Mouse (Mus musculus) lung, embryonic 14.5 days (tissue): Measurements from ENCODE around the gene Mfsd6. TPM values are rescaled to one million over a fixed set of nuclear protein-coding genes. Genes with fewer than 3 reads are reported as not detected.
"Not testable (repeated sequence)": the region's sequence is repeated elsewhere in the genome, so short reads cannot be mapped to it uniquely, and the experiment has no call there.

ENCODE experiments used
- ATAC-seq: fragments of 200-750 bp; cut with Nextera tagmentation; 2 replicates; pipeline ENCODE4 v1.8.0; 2017; ENCODE audit warnings: mild to moderate bottlenecking, moderate TSS enrichment, moderate library complexity; ENCODE audit not compliant: insufficient read depth
- DNase-seq: peaks from one replicate; pipeline ENCODE4 v3.0.0-alpha.2; 2015
- H3K27ac ChIP-seq: fragments of 300-500 bp; sonication (generic); 2 replicates; pipeline ENCODE4 v1.5.1; 2014; ENCODE audit warnings: low read depth, mild to moderate bottlenecking, moderate library complexity
- H3K27me3 ChIP-seq: fragments of 300-500 bp; sonication (generic); 2 replicates; pipeline ENCODE4 v1.6.1; 2014; ENCODE audit warnings: low read length, control low read depth; ENCODE audit not compliant: insufficient read depth
- H3K36me3 ChIP-seq: fragments of 300-500 bp; sonication (generic); 2 replicates; pipeline ENCODE4 v1.6.1; 2014; ENCODE audit warnings: control low read depth; ENCODE audit not compliant: insufficient read depth
- H3K4me1 ChIP-seq: fragments of 300-500 bp; sonication (generic); 2 replicates; pipeline ENCODE4 v1.6.1; 2014; ENCODE audit warnings: antibody characterized with exemption, control low read depth; ENCODE audit not compliant: insufficient read depth
- H3K4me2 ChIP-seq: fragments of 300-500 bp; sonication (generic); 2 replicates; pipeline ENCODE4 v1.6.1; 2014; ENCODE audit warnings: mild to moderate bottlenecking
- H3K4me3 ChIP-seq: fragments of 300-500 bp; sonication (generic); 2 replicates; pipeline ENCODE4 v1.5.1; 2014; ENCODE audit warnings: low read depth, low read length
- H3K9ac ChIP-seq: fragments of 300-500 bp; sonication (generic); 2 replicates; pipeline ENCODE4 v1.6.1; 2014
- H3K9me3 ChIP-seq: fragments of 300-500 bp; sonication (generic); 2 replicates; pipeline ENCODE4 v1.6.1; 2016; ENCODE audit warnings: low read depth, low read length, control low read depth
- CTCF ChIP-seq: IDR thresholded peaks from 2 replicates; pipeline ENCODE4 v1.5.1; 2016; ENCODE audit warnings: antibody characterized with exemption, low read depth
- WGBS: fragments of 180-500 bp; shearing (Covaris S2); extraction: QIAGEN DNeasy Blood & Tissue Kit; methylation state at CpG from one replicate; pipeline ENCODE4 v1.1.7; 2014; 5-methylcytosine and 5-hydroxymethylcytosine counted together
- polyA plus RNA-seq: library from polyadenylated mRNA; unstranded; fragments of >200 nt; fragmentation: Nextera tagmentation; extraction: Ambion mirVana; gene quantifications from 2 replicates; pipeline ENCODE4 v1.2.1, GENCODE M21; 2014

Mfsd6 gene
- polyA plus RNA-seq, 1 experiment from 2014 or later, result 3.9 TPM

GRCm38 (mm10) chr1:52708745-52709144, 18.5 kb downstream of the Mfsd6 start:
- no peak overlapping the region for H3K4me3 ChIP-seq

GRCm38 (mm10) chr1:52707030-52707429, 20.2 kb downstream of the Mfsd6 start:
- H3K9me3 ChIP-seq, result no peaks in the 10 kb centered on the region
- no peak overlapping the region for H3K4me2 ChIP-seq
- DNase-seq, result no peak
- no peaks in the 10 kb centered on the region for H3K27me3 ChIP-seq
- H3K27ac ChIP-seq, result no peak overlapping the region
- ATAC-seq, result no peak
- no peak overlapping the region for H3K4me3 ChIP-seq
- WGBS, result 75% methylated on average over 3 of the region's 3 CpGs
- no peak overlapping the region for H3K9ac ChIP-seq
- TF ChIP-seq CTCF, result no peak
- no peaks in the 10 kb centered on the region for H3K36me3 ChIP-seq
- H3K4me1 ChIP-seq, result no peaks in the 10 kb centered on the region

More at GRCm38 (mm10) chr1:52708745-52709144, 18.5 kb downstream of the Mfsd6 start:
- Histone ChIP-seq H3K9ac (no peak overlapping the region), H3K27ac (no peak overlapping the region), H3K4me2 (no peak overlapping the region), H3K36me3 (no peaks in the 10 kb centered on the region), H3K4me1 (no peaks in the 10 kb centered on the region), H3K9me3 (no peaks in the 10 kb centered on the region), H3K27me3 (no peaks in the 10 kb centered on the region)
- 77% methylated on average over 6 of the region's 6 CpGs for WGBS
- TF ChIP-seq CTCF, result no peak
- DNase-seq, result no peak
- no peak for ATAC-seq

DNA sequence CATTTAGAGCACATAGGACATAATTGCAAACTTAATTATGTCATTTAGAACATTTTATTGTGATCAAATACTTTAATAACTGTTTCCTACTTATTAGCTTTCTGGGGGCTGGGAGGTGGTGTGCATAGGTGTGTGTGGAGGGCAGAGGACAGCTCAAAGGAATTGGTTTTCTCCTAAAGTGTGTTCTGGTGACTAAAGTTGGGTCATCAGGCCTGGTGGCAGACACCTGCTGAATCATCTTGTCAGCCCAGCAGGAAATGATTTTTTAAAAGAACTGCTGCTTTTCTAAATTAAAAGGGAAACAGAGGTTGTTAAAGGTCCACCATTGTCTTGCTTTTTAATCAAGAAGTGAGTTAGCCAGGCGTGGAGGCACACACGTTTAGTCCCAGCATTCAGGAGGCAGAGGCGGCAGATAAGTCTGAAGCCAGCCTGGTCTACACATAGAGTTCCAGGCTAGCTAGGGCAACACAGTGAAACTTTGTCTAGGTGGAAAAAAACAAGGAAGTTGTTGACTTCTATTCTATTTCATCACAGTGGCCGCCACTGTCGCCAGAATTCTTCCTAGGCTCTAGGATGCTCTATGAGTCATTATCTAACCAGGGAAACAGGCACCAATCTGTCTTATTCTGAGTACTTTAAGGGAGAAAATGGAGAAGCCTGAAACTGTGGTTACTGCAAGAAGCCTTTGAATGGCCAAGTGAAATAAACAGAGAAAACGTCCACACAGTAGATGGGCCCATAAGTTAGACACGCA, 24.3 kb downstream of the Mfsd6 start:
- Histone ChIP-seq H3K9ac (no peak overlapping the region), H3K27me3 (no peaks in the 10 kb centered on the region), H3K27ac (no peak overlapping the region), H3K9me3 (no peaks in the 10 kb centered on the region), H3K36me3 (no peaks in the 10 kb centered on the region), H3K4me3 (no peak overlapping the region), H3K4me1 (no peaks in the 10 kb centered on the region), H3K4me2 (no peak overlapping the region)
- 77% methylated on average over 7 of the region's 7 CpGs for WGBS
- TF ChIP-seq CTCF, result no peak
- ATAC-seq (no peak), DNase-seq (no peak)

DNA sequence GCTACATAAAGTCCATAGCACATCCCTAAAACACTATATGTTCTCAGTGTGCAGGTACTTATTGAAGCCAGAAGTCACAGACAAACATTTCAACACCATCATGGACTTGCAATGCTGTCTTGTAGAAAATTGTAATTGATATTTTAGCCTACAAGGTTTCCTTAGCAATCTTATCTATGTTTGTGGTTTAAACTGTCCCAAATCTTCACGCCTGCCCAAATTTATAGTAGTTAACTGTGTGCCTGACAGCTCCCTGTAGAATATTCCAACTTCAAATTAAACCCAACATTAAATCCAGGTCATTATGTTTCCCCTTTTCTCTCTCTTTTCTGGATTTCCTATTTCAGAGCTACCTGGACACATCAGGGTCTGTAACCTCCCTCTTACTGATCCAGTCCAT, 25.3 kb downstream of the Mfsd6 start:
- ATAC-seq (no peak), DNase-seq (no peak)
- 93% methylated on average over 1 of the region's 1 CpGs for WGBS
- no peaks in the 10 kb centered on the region for H3K27me3 ChIP-seq
- TF ChIP-seq CTCF, result no peak
- no peak overlapping the region for H3K4me3 ChIP-seq
- no peak overlapping the region for H3K4me2 ChIP-seq
- no peak overlapping the region for H3K9ac ChIP-seq
- no peaks in the 10 kb centered on the region for H3K36me3 ChIP-seq
- H3K4me1 ChIP-seq, result no peaks in the 10 kb centered on the region
- H3K27ac ChIP-seq, result no peak overlapping the region
- H3K9me3 ChIP-seq, result no peaks in the 10 kb centered on the region

DNA sequence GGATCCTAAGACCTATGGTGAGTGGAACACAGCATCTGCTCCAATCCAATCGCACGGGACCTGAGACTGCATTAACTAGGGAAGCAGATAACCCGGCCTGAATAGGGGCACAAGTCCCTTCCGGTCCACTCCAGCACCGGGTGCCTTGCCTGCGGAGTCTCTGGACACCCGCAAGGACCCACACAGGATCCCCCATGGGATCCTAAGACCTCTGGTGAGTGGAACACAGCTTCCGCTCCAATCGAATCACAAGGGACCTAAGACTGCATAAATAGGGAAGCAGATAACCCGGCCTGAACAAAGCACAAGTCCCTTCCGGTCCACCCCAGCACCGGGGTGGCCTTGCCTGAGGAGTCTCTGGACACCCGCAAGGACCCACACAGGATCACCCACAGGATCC, 32.8 kb downstream of the Mfsd6 start:
- H3K36me3 ChIP-seq, H3K9me3 ChIP-seq, H3K27ac ChIP-seq, H3K4me3 ChIP-seq, H3K4me1 ChIP-seq, ATAC-seq, H3K27me3 ChIP-seq, DNase-seq, H3K4me2 ChIP-seq, H3K9ac ChIP-seq: not testable (repeated sequence)
- 96% methylated on average over 13 of the region's 13 CpGs for WGBS

DNA sequence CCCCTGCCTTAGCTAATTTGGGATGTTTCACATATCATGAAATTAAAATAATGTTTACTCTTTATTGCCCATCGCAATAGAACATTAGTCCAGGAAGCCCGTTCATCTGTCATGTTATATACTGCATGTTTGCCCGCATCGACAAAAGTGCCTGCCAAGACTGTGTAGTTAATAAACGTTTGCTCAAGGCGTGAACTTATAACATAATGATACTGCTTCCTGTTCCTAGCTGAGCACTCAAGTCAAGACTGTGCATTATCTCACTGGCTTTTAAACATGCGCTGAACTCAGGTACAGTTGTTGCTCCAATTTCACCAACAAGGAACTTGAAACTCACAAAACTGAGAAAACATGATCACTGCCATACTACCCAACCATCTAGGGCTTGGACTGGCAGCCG, 39.6 kb downstream of the Mfsd6 start:
- no peak overlapping the region for H3K4me3 ChIP-seq
- no peak for TF ChIP-seq CTCF
- no peaks in the 10 kb centered on the region for H3K27me3 ChIP-seq
- no peak overlapping the region for H3K9ac ChIP-seq
- no peaks in the 10 kb centered on the region for H3K36me3 ChIP-seq
- H3K9me3 ChIP-seq, result no peaks in the 10 kb centered on the region
- DNase-seq (peak; percentile 32), ATAC-seq (no peak)
- no peak overlapping the region for H3K4me2 ChIP-seq
- peaks cover 5% of the 10 kb centered on the region; the same call in 1 of the 2 replicates for H3K4me1 ChIP-seq
- no peak overlapping the region for H3K27ac ChIP-seq
- 59% methylated on average over 8 of the region's 8 CpGs for WGBS

GRCm38 (mm10) chr1:52683550-52683949, 43.7 kb downstream of the Mfsd6 start:
- Histone ChIP-seq H3K27me3 (no peaks in the 10 kb centered on the region), H3K4me1 (peaks cover 8% of the 10 kb centered on the region; the same call in 1 of the 2 replicates), H3K9me3 (no peaks in the 10 kb centered on the region), H3K27ac (peak overlapping the region; percentile 37; the same call in 1 of the 2 replicates), H3K36me3 (no peaks in the 10 kb centered on the region), H3K4me3 (no peak overlapping the region), H3K4me2 (no peak overlapping the region), H3K9ac (no peak overlapping the region)
- no peak for TF ChIP-seq CTCF
- 62% methylated on average over 4 of the region's 4 CpGs for WGBS
- DNase-seq, result peak; percentile 57
- peak; percentile 88 for ATAC-seq
